Mouse (Mus musculus) lung, embryonic 15.5 days (tissue): Measurements from ENCODE around the gene Isg15. TPM values are rescaled to one million over a fixed set of nuclear protein-coding genes. Genes with fewer than 3 reads are reported as not detected.
A peak's percentile ranks its signal among the peaks of the same experiment; 100 is the strongest.

ENCODE experiments used
- microRNA-seq: library from miRNA; unstranded; fragments of <30 nt; microRNA quantifications from one replicate; pipeline ENCODE4, GENCODE M21; 2016
- polyA plus RNA-seq: library from polyadenylated mRNA; unstranded; fragments of >200 nt; fragmentation: Nextera tagmentation; extraction: Ambion mirVana; gene quantifications from 2 replicates; pipeline ENCODE4 v1.2.1, GENCODE M21; 2015

Gene Isg15
- polyA plus RNA-seq, 1 experiment from 2014 or later, result 3.1 TPM

Small RNA genes within 50 kb of the gene (microRNA-seq; reads per million reads assigned to microRNA genes)
- gene Mir7658, result 6.7 reads per million, percentile 24 among the genes with 10 or more reads in this experiment

Other genes starting within 250 kb of the Isg15 start
- 39.3 and 45.0 TPM in 2 replicates for gene C1qtnf12, start 238.5 kb downstream of the Isg15 start, polyA plus RNA-seq
- 16.4 and 17.0 TPM in 2 replicates for gene B3galt6, start 208.2 kb downstream of the Isg15 start, polyA plus RNA-seq
- 156 and 162 TPM in 2 replicates for gene Sdf4, start 207.9 kb downstream of the Isg15 start, polyA plus RNA-seq
- gene Tnfrsf4, start 187.0 kb downstream of the Isg15 start, polyA plus RNA-seq, result 0.39 and 0.42 TPM in 2 replicates
- gene Tnfrsf18, start 174.7 kb downstream of the Isg15 start, polyA plus RNA-seq, result 1.6 and 2.7 TPM in 2 replicates
- 2.9 TPM in 2 replicates for gene Ttll10, start 141.4 kb downstream of the Isg15 start, polyA plus RNA-seq
- gene 9430015G10Rik, start 90.8 kb downstream of the Isg15 start, polyA plus RNA-seq, result 40.2 and 43.4 TPM in 2 replicates
- gene Rnf223, start 70.3 kb downstream of the Isg15 start, polyA plus RNA-seq, result 0.15 and 0.29 TPM in 2 replicates
- 75.6 and 77.0 TPM in 2 replicates for gene Agrn, start 3.3 kb downstream of the Isg15 start, polyA plus RNA-seq
- 2.7 and 3.5 TPM in 2 replicates for gene AW011738, start 2.5 kb upstream of the Isg15 start, polyA plus RNA-seq
- 0.49 and 0.55 TPM in 2 replicates for gene Perm1, start 15.1 kb upstream of the Isg15 start, polyA plus RNA-seq
- 19.0 and 21.1 TPM in 2 replicates for gene Plekhn1, start 34.0 kb upstream of the Isg15 start, polyA plus RNA-seq
- gene Noc2l, start 35.2 kb upstream of the Isg15 start, polyA plus RNA-seq, result 67.3 and 69.2 TPM in 2 replicates
- gene Samd11, start 54.8 kb upstream of the Isg15 start, polyA plus RNA-seq, result 0.30 and 0.34 TPM in 2 replicates
- not detected in 2 replicates for gene Vmn2r-ps159, start 130.3 kb upstream of the Isg15 start, polyA plus RNA-seq